Mouse (Mus musculus) cerebellum, adult 11-12 months (tissue): ENCODE results near the gene Fggy.

Source experiments
- DNase-seq: peaks from one replicate; pipeline ENCODE4 v3.0.0; 2022

Gene Fggy

GRCm38 (mm10) chr4:95915628-95916579 lies 358.6 kb downstream of the Fggy start:
- no peak for DNase-seq

- no peak for DNase-seq
Measured at GRCm38 (mm10) chr4:95917703-95918102, 360.4 kb downstream of the Fggy start.

- no peak for DNase-seq
Measured at GRCm38 (mm10) chr4:95920448-95920847, 363.1 kb downstream of the Fggy start.

- DNase-seq = peak; percentile 27
Measured at GRCm38 (mm10) chr4:95924210-95925184, 367.2 kb downstream of the Fggy start.

- DNase-seq = no peak
Measured at GRCm38 (mm10) chr4:95928846-95929245, 371.5 kb downstream of the Fggy start.

- no peak for DNase-seq
Measured at GRCm38 (mm10) chr4:95929936-95930335, 372.6 kb downstream of the Fggy start.

GRCm38 (mm10) chr4:95931331-95931730 lies 374.0 kb downstream of the Fggy start:
- no peak for DNase-seq

GRCm38 (mm10) chr4:95933801-95934356 lies 376.6 kb downstream of the Fggy start:
- DNase-seq = no peak

GRCm38 (mm10) chr4:95934384-95935035 lies 377.2 kb downstream of the Fggy start:
- no peak for DNase-seq

- no peak for DNase-seq
Measured at GRCm38 (mm10) chr4:95938701-95939100, 381.4 kb downstream of the Fggy start.

GRCm38 (mm10) chr4:95947896-95948295 lies 390.6 kb downstream of the Fggy start:
- DNase-seq = no peak

- no peak for DNase-seq
Measured at GRCm38 (mm10) chr4:95953328-95953727, 396.0 kb downstream of the Fggy start.

- DNase-seq = peak; percentile 100
Measured at GRCm38 (mm10) chr4:95966928-95967724, 409.8 kb downstream of the Fggy start, which contains the start of gene Hook1. Gene Hook1 (plus strand): TSS chr4:95967240.
